Mouse (Mus musculus) fat pad, adult 2 months (tissue): Measurements from ENCODE around the gene Dnah17.

Experiments
- DNase-seq: peaks from one replicate; pipeline ENCODE4 v3.0.0-alpha.2; 2011; ENCODE audit warnings: low read depth, low spot score; ENCODE audit errors: extremely low read depth

Gene Dnah17

DNA sequence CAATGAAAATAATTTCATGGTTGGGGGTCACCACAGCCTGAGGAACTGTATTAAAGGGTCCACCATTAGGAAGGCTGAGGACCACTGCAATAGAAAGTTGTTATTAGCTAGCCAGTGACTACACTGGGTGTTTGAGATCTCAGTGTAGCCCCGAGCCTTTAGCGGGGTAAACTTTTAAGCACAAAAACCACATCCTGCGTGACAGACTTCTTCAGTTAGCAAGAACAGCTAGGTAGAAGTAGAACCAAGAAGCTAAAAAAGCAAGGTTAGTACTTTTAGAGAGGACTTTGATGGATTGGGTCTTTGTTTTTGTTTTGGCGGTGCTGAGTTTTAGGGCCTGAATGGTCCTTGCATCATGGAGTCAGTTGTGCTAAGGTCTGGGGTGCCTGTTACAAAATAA, 13.3 kb upstream of the Dnah17 start:
- no peak for DNase-seq

DNA sequence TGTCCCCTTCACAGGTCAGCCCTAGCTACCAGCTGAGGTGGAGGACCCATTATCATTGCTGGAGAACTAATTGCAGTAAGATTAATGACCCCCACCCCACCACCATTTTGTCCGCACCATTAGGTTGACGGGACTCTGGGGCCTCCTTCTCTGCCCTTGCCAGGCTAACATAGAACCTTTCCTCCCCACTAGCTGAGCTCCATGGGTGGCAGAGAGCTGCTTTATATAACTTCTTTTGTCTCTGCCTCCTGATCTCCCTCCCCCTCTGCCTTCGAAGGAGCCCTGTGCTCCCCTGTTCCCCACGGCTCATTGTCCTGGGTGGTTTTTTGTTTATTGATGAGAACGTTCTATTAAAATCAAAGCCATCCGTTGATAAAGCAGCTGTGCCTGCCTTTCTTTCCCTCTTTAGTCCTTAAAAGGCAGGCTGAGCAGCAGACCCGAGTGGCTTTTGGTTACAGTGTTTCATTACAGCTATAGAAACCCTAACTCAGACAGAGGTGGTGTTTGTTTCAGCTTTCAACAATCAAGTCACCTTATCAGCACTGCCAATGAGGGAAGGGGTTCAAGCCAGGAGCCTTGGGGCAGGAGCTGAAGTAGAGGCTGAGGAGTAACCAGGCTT, 12.2 kb upstream of the Dnah17 start:
- DNase-seq = no peak

DNA sequence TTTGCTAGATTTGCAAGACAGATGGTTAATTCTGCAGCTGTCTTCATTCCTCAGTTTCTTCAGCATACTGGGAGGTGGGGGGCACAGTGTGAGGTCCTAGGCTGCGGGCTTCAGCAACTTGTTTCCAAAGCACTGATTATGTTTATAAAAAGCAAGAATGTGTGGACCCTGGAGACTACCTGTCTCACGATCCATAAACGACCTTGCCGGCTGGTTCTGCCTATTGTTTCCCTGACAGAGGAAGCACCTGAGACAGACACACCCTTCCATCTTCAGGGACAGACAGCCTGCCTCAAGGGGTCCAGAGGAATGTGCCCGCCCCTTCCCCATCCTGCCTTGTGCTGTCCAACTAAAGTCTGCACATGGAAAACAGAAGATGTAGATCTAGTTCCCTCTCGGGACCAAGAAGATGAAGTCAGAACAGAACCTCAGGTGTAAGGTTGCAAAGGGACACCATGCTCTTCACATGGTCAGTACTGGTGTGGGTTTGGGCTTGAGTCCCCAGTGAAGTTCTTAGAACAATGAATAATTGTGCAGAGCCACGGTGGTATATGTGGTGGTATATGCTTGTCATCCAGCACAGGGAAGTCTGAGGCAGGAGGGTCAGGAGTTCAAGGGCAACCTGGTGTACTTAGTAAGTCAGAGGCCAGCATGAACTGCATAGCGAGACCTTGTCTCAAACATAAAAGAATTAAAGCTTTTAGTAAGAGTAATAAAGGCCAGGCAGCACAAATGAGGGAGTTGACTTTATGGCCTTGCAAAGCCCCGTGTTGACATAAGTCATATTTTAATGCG, 10.5 kb upstream of the Dnah17 start:
- no peak for DNase-seq

DNA sequence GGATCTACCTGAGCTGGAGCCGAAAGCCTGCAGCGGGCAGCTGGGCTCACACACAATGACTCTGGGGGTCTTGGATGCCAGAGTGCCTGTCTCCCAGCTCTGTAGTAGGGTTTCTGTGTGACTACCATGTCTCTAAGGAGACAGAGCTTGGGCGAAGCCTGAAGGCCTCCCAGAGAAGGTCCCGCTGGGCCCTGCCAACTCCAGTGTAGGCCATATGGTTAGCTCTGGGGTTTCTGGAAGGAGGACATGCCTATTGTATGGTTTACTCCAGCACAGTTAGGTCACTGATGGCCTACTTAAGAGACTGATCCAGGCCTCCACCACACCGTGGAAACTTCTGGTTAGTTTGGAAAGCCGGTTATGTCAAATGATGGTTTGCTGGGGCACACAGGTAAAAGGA, 7.9 kb upstream of the Dnah17 start:
- DNase-seq = no peak

DNA sequence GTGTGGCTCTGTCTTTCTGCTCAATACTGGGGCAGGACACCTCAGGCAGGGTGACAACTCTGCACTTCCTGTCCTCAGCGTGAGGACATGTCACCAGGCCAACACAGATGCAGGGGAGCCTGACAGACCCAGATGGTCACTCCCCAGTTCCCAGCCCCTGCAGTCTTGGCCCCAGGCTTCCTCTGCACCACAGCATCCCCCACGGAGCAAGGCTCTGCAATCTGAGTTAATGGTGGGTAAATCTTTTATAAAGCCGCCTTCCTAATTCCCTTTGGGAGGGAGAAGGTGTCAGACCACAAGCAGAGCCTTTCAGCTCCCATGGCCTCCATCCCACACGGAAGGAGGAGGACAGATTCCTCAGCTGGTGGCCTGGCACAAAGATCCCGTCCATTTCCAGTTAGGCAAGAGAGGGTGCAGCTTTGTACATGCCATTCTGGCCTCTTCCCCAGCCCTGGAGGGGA, 5.8 kb upstream of the Dnah17 start:
- peak; percentile 72 for DNase-seq

DNA sequence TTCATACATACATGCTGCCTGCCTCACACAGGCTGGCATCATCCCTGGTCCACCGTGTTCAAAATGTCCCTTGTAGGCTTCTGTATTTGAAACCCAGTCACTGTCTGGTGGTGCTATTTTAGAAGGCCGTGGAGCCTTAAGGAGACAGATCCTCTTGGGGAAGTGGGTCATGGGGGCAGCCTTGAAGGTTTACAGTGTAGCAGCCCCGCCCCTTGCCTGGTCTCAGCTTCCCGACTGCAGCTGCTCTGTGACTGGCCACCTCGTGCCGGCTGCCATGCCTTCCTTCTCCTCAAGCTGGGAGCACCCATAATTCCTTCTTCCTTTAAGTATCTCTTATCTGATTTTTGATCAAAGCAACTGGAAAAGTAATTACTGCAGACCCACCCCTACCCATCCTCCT, 4.8 kb upstream of the Dnah17 start:
- no peak for DNase-seq

DNA sequence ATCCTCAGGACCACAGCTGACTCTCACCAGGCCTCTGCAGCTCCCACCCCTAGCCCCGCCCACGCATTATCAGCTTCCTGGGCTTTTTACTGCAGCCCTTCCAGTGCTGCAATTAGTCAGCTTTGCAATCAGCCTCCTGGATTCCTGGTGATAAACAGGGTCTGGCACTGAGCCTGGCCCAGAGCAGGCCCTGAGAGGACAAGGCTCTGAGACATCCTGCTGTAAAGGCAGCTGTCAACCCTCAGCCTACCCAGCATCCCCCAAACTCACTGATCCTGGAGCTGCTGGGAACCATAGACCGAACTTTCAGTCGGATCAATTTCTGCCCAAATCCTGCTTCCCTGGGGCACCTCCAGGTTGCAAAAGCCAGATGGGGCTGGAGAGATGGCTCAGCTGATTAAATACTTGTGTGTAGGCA, 3.3 kb upstream of the Dnah17 start:
- DNase-seq = peak; percentile 26

DNA sequence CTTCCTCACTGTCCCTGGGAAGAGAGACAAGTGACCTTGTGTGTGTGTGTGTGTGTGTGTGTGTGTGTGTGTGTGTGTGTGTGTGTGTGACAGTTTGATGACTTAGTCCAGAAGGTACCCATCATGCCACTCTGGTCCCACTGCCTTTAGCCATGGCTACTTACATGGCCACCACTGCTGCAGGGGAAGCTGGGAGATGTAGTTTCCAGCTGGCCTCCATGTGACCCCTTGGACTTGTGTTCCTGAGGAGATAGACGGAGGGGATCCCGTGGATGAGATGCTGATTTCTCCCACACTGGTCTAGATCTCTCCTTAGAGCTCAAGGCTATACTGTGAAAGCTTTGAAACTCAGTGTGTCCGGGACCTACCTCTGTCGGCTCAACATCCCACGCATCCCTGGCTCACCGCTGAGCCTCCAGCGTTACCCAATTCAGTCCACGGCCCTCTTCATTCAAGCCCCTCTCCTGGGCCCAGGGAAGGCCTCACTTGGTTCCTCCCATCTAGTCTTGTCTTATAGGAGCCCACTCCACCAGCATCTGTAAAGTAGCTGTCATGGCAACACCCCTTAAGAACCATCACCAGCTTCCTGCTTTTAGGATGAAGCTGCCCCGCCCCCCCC, 2.8 kb upstream of the Dnah17 start:
- no peak for DNase-seq

DNA sequence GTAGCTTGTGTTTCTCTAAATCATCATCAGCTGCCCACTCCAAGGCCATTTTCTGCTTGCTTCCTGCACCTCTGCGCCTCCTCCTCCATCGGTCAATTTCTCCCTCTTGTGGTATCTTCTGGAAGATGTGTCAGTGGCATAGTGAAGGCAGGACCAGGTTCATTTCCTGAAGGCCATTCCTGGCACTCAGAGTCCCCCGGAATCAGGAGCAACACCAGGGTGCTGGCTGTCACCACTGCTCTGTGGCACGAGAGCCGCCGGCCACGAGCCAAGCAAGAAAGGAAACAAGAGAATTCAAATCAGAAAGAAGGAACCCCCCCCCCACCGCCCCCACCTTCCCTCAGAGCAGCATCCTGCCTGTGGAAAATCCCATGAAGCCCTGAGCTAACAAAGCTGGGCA, 1.7 kb upstream of the Dnah17 start:
- DNase-seq = no peak

DNA sequence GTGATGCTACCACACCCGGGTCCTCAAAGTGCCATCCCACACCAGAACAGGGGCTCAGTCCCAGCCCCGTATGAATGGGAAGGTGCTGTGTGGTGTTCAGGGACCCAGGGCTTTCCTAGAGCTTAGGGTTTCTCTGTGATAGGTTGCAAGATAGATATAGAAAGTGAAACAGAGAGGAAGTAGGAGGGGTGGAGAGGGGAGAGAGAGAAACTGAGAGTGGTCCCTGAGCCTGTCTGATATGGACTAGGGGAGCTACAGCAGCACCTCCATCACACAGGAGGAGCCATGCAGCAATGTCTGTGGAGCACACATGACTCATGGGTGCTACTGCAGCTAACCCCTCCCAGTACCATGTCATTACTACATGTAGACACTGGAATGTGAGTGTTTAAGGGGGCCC, 622 bp downstream of the Dnah17 start:
- no peak for DNase-seq

DNA sequence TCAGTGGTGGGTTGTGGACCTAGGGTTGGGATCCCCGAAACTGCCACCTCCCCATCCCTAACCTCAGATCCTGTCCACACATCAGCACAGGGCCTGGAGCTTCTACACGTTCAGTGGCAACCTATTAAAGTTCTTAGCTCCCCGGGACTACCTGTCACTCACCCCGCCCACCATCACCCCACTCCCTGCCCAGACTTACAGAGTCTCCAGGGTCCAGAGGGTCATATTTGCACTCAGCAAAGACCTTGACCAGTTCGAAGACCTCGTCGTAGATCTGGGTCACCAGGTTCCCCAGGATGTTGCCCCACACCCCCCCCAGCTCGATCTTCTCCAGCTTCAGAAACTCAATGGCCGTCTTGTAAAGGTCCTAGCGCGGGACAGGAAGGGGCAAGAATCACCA, 8.8 kb downstream of the Dnah17 start:
- DNase-seq = no peak

DNA sequence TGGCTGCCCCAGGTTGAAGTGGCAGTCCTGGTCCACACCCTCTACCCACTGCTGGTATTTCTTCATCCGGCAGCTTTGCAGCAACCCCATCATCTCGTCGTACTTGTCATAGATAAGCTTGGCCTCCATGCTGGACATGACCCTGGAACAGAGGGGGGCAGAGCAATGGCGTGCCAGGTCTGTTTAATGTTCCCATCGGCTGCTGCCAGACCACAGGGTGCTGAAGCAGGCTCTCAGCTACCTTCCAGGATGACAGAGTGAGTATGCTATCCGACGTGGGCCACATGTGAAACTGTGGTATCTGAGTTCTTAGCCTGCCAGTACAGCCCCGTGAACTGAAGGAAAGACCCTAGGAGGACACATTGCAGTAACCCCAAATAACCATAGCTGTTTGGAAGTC, 11.7 kb downstream of the Dnah17 start:
- no peak for DNase-seq

DNA sequence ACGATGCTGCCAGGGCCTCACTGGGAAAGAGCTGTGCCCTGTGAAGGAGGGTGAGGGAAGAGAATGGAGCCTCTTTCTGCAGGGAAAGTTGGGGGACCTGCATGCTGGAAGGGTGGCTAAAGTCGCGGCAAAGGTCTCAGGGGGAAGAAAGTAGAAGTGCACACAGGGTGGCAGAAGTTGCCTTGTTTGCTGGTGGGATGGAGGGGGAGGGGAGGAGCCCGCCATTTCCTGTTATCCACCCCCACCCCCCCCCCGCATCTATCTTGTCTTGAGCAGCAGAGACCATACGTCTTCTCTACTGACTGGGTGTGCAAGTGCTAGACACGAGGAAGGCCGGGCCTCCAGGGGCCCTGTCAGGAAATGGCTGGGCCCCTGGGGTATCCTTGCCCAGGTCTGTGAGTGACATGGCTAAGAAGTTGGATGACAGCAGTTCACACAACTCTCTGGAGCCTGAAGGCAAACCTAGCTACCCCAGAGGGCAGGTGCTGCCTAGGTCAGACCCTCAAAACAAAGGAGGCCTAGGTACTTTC, 15.8 kb downstream of the Dnah17 start:
- DNase-seq = no peak

DNA sequence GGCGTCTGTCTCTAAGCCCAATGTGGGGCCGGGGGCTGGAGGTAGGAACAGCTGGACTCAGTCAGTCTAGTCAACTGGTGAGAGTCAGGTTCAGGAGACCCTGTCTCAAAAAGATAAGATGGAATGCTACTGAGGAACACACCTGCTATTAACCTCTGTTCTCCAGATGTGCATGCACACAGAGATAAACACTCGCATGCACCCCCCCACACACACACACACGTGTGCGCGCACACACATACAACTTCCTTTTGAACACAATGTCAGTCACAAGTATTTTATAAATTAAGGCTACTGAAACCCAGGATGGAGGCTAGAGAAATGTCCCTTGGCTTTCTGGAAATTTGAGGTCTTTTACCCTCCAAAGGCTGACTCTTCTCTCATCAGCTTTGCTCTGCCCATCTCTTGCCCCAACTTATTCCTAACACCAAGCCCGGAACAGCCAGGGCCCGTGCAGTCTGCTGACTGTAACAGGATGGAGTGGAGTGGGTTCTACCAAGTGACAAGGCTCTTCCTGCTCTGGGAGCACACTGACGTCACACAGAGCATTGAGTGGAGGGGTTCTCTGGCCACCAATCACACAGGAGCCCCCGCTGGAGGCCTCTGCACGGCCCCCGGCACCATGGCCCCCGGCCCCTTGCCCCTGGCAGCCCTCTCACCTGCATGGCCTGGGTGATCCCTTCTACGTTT, 16.8 kb downstream of the Dnah17 start:
- DNase-seq = no peak

DNA sequence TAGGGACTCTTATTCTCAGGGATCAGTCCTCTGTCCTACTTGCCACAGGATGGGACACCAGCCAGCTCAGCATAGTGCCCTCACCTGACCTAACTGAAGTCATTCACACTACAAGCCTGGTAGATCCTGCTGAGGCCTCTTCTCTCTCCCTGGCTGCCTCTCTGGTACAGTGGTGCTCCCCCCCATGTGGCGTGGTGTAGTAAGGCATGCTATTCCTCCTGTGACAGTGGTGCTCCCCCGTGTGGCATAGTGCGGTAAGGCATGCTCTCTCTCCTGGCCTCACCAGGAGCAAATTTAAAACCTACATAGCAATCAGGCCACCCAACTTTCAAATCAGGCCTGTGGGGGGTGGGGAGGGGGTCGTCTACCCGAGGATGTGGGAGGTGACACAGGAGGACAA, 26.4 kb downstream of the Dnah17 start:
- no peak for DNase-seq

DNA sequence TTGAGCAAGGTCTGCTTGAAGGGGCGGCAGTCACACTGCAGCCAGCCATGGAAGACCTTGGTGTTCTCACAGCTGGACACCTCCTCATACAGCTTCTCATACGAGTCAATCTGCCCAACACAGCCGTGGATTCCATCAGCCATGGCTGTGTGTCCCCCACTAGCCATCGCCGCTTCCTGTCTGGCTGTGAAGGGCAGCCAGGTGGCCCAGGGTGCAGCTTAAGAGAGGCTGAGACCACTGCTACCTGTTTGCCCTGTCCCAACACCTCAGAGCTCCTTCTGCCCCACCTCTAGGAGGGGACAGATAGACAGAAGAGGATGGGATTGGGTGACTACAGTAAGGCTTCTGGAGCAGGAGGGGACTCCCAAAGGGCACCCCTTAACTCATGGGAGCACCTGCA, 27.1 kb downstream of the Dnah17 start:
- no peak for DNase-seq

DNA sequence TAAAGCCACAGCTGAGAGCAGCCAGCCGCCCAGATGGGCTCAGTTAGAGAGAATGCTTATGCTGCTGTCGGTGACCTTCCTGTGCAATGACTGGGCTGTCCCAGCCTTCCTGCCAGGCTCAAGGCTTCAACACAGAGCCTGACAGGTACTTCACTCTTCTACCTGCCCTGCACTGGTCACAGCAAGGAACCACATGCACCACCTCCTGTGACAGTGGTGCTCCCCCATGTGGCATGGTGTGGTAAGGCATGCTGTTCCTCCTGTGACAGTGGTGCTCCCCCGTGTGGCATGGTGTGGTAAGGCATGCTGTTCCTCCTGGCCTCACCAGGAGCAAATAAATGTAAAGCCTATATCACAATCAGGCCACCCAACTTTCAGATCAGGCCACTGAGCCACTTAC, 27.6 kb downstream of the Dnah17 start:
- no peak for DNase-seq

DNA sequence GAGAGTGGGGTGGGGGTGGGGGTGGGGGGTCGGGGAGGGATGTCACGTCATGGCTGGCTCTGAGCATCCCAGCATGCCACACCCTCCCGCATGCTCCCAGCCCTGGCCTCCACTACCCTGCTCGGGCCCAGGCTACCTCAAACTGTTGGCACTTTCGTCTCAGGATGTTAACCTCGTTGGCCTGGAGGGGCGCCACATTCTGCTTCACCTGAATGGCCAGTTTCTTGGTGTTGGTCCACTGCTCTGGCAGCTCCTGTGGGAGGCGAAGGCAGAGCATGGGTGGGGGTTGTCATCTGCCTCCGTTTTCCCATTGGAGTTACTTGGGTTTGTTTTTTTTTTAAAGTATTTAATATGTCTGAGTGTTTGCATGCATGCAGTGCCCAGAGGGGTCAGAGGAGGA, 29.3 kb downstream of the Dnah17 start:
- no peak for DNase-seq

DNA sequence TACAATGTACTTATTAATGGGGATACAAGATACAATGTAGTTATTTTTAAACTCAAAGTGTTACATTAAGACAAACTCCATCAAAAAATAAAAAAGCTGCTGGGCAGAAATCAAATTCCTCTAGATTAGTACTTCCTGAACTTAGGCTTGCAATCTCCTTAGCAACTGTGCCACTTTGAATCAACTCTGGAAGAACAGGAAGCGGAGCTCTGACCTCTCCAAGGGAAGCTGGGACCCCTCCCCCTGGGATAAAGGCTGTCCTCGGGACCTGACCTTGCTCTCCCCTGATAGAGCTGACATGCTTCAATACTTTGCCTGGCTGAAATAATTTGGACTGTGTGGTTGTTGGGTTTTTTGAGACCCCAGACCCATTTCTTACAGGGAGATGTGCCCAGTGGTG, 33.7 kb downstream of the Dnah17 start:
- DNase-seq = no peak

DNA sequence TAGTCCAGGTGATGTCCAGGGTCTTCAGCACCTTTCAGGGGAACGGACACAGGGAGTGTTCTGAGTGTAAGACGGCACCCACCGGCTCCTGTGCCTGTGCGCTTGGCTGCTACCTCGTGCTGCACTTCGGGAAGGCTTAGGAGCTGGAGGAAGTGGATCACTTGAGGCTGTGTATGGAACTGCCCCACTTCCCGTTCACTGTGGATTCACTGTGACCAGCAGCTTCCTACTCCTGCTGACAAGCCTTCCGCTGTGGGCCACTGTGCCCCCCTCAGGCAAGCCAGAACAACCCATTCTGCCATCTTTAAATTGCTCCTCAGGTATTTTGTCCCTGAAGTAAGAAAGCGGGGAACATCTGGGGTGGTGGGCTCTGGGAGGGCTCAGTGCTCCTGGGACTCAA, 35.4 kb downstream of the Dnah17 start:
- no peak for DNase-seq

DNA sequence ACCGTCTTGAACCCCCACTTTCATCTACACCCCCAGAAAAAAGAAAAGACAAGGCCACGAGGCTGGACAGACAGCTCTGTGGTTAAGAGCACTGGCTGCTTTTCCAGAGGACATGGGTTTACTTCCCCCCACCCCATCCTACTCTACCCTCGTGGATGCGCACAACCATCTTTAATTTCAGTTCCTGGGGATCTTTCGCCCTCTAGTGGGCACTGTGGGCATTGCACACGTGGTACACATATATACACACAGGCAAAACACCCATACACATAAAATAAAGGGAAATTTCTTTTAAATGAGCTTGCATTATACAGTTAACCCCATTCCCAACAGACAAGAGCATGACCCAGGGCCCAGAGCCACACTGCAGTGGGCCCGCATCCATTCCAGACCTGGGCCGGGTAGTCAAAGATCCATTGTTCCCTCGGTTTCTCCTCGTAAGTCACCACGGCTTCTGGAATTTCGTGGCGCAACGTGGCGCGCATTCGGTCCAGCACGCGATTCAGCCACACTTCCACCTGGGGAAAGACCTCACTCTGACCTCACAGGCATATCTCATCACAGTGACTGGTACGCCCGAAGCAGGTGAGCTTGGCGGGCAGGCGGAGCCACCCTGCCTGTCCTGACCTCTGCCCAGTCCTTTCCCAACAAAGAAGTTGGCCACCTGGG, 39.3 kb downstream of the Dnah17 start:
- no peak for DNase-seq
